9 mouse cellular contexts compared by ENCODE assay signal in genomic region chr8:128030335-128031280, GRCm38 (mm10).
DNase-seq lines count a peak whose midpoint lies in the region; ATAC-seq and TF ChIP-seq lines count a peak whose summit lies in the region.
"Had no signal": no experiment of that assay in that cellular context is flagged by ENCODE, and none has a peak within 500 bp of the region (broad histone marks: within the 10 kb centered on the region; RNA-seq: fewer than 3 reads in every experiment).

No protein-coding gene starts in this region.

- peak; percentile 43 for DNase-seq in forebrain, postnatal 0 days
- no peak for DNase-seq in forebrain, embryonic 11.5 days (ENCODE audit: low spot score)
- peak; percentile 28 for DNase-seq in A20 (ENCODE audit: low read depth, low spot score)
- DNase-seq in gonadal fat pad, adult 2 months (ENCODE audit: low read depth), result peak; percentile 4
- DNase-seq in left cerebral cortex, postnatal 25 days (ENCODE audit: low spot score in 2 of 2), result peak; percentile 67 to 95
- no peak for DNase-seq in gastrocnemius, postnatal 10 days
- DNase-seq in embryo, embryonic 9.5 days (ENCODE audit: extremely low spot score), result no peak
- no peak for DNase-seq in adrenal gland, postnatal 36 days

- TF ChIP-seq CTCF in forebrain, postnatal 0 days (IDR thresholded peaks at IDR 0.05; ENCODE audit: low read depth), result no peak

- WGBS in forebrain, postnatal 0 days, result 57% methylated on average over 24 of the region's 24 CpGs
- WGBS in forebrain, embryonic 11.5 days, result 86% methylated on average over 24 of the region's 24 CpGs

- no peak overlapping the region for H3K9ac ChIP-seq in forebrain, postnatal 0 days
- H3K9ac ChIP-seq in forebrain, embryonic 11.5 days (ENCODE audit: low read length), result no peak overlapping the region

- no peaks in the 10 kb centered on the region for H3K9me3 ChIP-seq in forebrain, postnatal 0 days (ENCODE audit: low read length)
- H3K9me3 ChIP-seq in forebrain, embryonic 11.5 days (ENCODE audit: control insufficient read depth, low read length), result no peaks in the 10 kb centered on the region

- no peaks in the 10 kb centered on the region for H3K36me3 ChIP-seq in forebrain, postnatal 0 days (ENCODE audit: insufficient read depth)
- H3K36me3 ChIP-seq in forebrain, embryonic 11.5 days (ENCODE audit: control insufficient read depth, insufficient read depth, low read length), result no peaks in the 10 kb centered on the region

- intact Hi-C loops in left cerebral cortex, postnatal 25 days (cut with DNase I), result loop anchor here (2.0 to 5.0 kb wide), 4 partner anchors 116 to 353 kb away; partner anchors contain the start of gene Nrp1

- 0 out of 2 replicates have a peak, but pooled peaks cover under 1% of the 10 kb centered on the region for H3K4me1 ChIP-seq in forebrain, postnatal 0 days (ENCODE audit: insufficient read depth)
- no peaks in the 10 kb centered on the region for H3K4me1 ChIP-seq in forebrain, embryonic 11.5 days (replicated peaks; ENCODE audit: control insufficient read depth, insufficient read depth, low read length)

- no peak; the same call in 1 of the 2 replicates for ATAC-seq in forebrain, postnatal 0 days
- ATAC-seq in forebrain, embryonic 11.5 days (replicated peaks; ENCODE audit: low FRiP score), result no peak

- peak overlapping the region; percentile 47; the same call in 1 of the 2 replicates for H3K27ac ChIP-seq in forebrain, postnatal 0 days (ENCODE audit: low read depth, low read length)
- H3K27ac ChIP-seq in forebrain, embryonic 11.5 days (ENCODE audit: low read depth, low read length), result no peak overlapping the region

- no peak overlapping the region for H3K4me3 ChIP-seq in forebrain, postnatal 0 days (ENCODE audit: low read depth, low read length)
- H3K4me3 ChIP-seq in forebrain, embryonic 11.5 days (ENCODE audit: low read depth, low read length), result no peak overlapping the region
- H3K4me3 ChIP-seq: erythroblast, embryonic 14.5 days had no signal

- H3K4me2 ChIP-seq in forebrain, postnatal 0 days (ENCODE audit: low read depth), result no peak overlapping the region
- H3K4me2 ChIP-seq in forebrain, embryonic 11.5 days (ENCODE audit: low read depth, low read length, severe bottlenecking), result no peak overlapping the region

- no peaks in the 10 kb centered on the region for H3K27me3 ChIP-seq in forebrain, postnatal 0 days (ENCODE audit: insufficient read depth, low read length)
- no peaks in the 10 kb centered on the region for H3K27me3 ChIP-seq in forebrain, embryonic 11.5 days (ENCODE audit: control insufficient read depth, insufficient read depth, low read length)

Comparison
In these comparisons a context has a peak if more than half of its experiments do, and no peak if none do; other contexts are left out.
1. DNase-seq: peak in forebrain, postnatal 0 days (single experiment), A20 (single experiment), gonadal fat pad, adult 2 months (single experiment) and left cerebral cortex, postnatal 25 days (2 of 2); none in forebrain, embryonic 11.5 days (single experiment), gastrocnemius, postnatal 10 days (single experiment), embryo, embryonic 9.5 days (single experiment) and adrenal gland, postnatal 36 days (0 of 2).